15 mouse cellular contexts compared by ENCODE assay signal in genomic region chr10:88296991-88297390, GRCm38 (mm10).
A peak's percentile ranks its signal among the peaks of the same experiment; 100 is the strongest.
DNase-seq lines count a peak whose midpoint lies in the region; ATAC-seq and TF ChIP-seq lines count a peak whose summit lies in the region.
"Had no signal": no experiment of that assay in that cellular context is flagged by ENCODE, and none has a peak within 500 bp of the region (broad histone marks: within the 10 kb centered on the region; RNA-seq: fewer than 3 reads in every experiment).

No protein-coding gene starts in this region.

- intact Hi-C loops in gastrocnemius, postnatal 36 days (cut with DNase I) = no loop called here
- intact Hi-C loops in left cerebral cortex, adult 2 months (cut with DNase I) = no loop called here

- 67% methylated on average over 10 of the region's 10 CpGs for WGBS in heart, embryonic 11.5 days (ENCODE audit: insufficient replicate concordance)
- WGBS in embryonic facial prominence, embryonic 10.5 days = 60% methylated on average over 10 of the region's 10 CpGs
- WGBS in lung, postnatal 0 days = 36% methylated on average over 10 of the region's 10 CpGs

- H3K9ac ChIP-seq in heart, embryonic 11.5 days (ENCODE audit: low read depth, low read length) = no peak overlapping the region
- H3K9ac ChIP-seq in lung, postnatal 0 days (replicated peaks; ENCODE audit: low read depth) = no peak overlapping the region
- H3K9ac ChIP-seq: liver, embryonic 12.5 days; midbrain, embryonic 12.5 days; neural tube, embryonic 12.5 days had no signal

- peak; percentile 96 for DNase-seq in heart, adult 11 months
- DNase-seq in embryonic facial prominence, embryonic 10.5 days (ENCODE audit: low spot score) = peak; percentile 39
- peak; percentile 30 to 57 for DNase-seq in gastrocnemius, postnatal 36 days
- DNase-seq in lung, postnatal 0 days (ENCODE audit: low spot score) = peak; percentile 62
- DNase-seq in cerebellum, postnatal 4 days (ENCODE audit: low spot score in 2 of 2) = no peak
- no peak for DNase-seq in left cerebral cortex, adult 2 months (ENCODE audit: extremely low spot score in 1 of 2, low spot score in 2 of 2)
- no peak for DNase-seq in retina, embryonic 14.5 days (ENCODE audit: low spot score)
- DNase-seq: kidney, adult 2 months; layer of hippocampus, adult 9-11 months had no signal

- ATAC-seq in heart, embryonic 11.5 days (replicated peaks; ENCODE audit: insufficient number of reproducible peaks, low FRiP score, low TSS enrichment) = no peak
- peak; percentile 79 for ATAC-seq in lung, postnatal 0 days
- ATAC-seq: liver, embryonic 12.5 days had no signal

- no peak overlapping the region for H3K4me2 ChIP-seq in heart, embryonic 11.5 days
- H3K4me2 ChIP-seq in lung, postnatal 0 days (replicated peaks; ENCODE audit: low read depth, low read length) = 0 out of 2 replicates have a peak overlapping the region, but pooled peaks have one; percentile 17
- H3K4me2 ChIP-seq: liver, embryonic 12.5 days; midbrain, embryonic 12.5 days; neural tube, embryonic 12.5 days had no signal

- H3K9me3 ChIP-seq in heart, embryonic 11.5 days (replicated peaks; ENCODE audit: control insufficient read depth, low read length) = no peaks in the 10 kb centered on the region
- H3K9me3 ChIP-seq in embryonic facial prominence, embryonic 10.5 days = no peaks in the 10 kb centered on the region
- H3K9me3 ChIP-seq in lung, postnatal 0 days (ENCODE audit: low read length) = peaks cover 5% of the 10 kb centered on the region; the same call in 1 of the 2 replicates
- H3K9me3 ChIP-seq: G1E; liver, embryonic 12.5 days; neural tube, embryonic 12.5 days had no signal

- no peaks in the 10 kb centered on the region for H3K27me3 ChIP-seq in heart, embryonic 11.5 days (ENCODE audit: control insufficient read depth, insufficient read depth, low read length)
- H3K27me3 ChIP-seq in embryonic facial prominence, embryonic 10.5 days (replicated peaks; ENCODE audit: low read depth, poor library complexity, severe bottlenecking) = no peaks in the 10 kb centered on the region
- H3K27me3 ChIP-seq in lung, postnatal 0 days (replicated peaks; ENCODE audit: insufficient read depth, low read length) = no peaks in the 10 kb centered on the region
- H3K27me3 ChIP-seq: liver, embryonic 12.5 days; midbrain, embryonic 12.5 days; neural tube, embryonic 12.5 days had no signal

- H3K36me3 ChIP-seq in heart, embryonic 11.5 days (ENCODE audit: control insufficient read depth, insufficient read depth, low read length) = no peaks in the 10 kb centered on the region
- H3K36me3 ChIP-seq in embryonic facial prominence, embryonic 10.5 days (replicated peaks) = no peaks in the 10 kb centered on the region
- H3K36me3 ChIP-seq in lung, postnatal 0 days (ENCODE audit: insufficient read depth, low read length) = no peaks in the 10 kb centered on the region
- H3K36me3 ChIP-seq: G1E; hindbrain, embryonic 10.5 days; liver, embryonic 12.5 days; midbrain, embryonic 12.5 days; neural tube, embryonic 12.5 days had no signal

- no peak for TF ChIP-seq EP300 in lung, postnatal 0 days (IDR thresholded peaks at IDR 0.05)

- no peaks in the 10 kb centered on the region for H3K4me1 ChIP-seq in heart, embryonic 11.5 days (ENCODE audit: control insufficient read depth, insufficient read depth, low read length)
- H3K4me1 ChIP-seq in embryonic facial prominence, embryonic 10.5 days = peaks cover 8% of the 10 kb centered on the region
- no peaks in the 10 kb centered on the region for H3K4me1 ChIP-seq in lung, postnatal 0 days (ENCODE audit: insufficient read depth, low read depth, low read length)
- H3K4me1 ChIP-seq: hindbrain, embryonic 10.5 days; liver, embryonic 12.5 days; midbrain, embryonic 12.5 days; neural tube, embryonic 12.5 days had no signal

- no peak for TF ChIP-seq CTCF in lung, postnatal 0 days (IDR thresholded peaks at IDR 0.05)
- no peak for TF ChIP-seq CTCF in left cerebral cortex, adult 2 months (IDR thresholded peaks at IDR 0.05)

- H3K27ac ChIP-seq in heart, embryonic 11.5 days (ENCODE audit: low read depth, low read length) = no peak overlapping the region
- H3K27ac ChIP-seq in embryonic facial prominence, embryonic 10.5 days (replicated peaks) = 0 out of 2 replicates have a peak overlapping the region, but pooled peaks have one; percentile 6
- H3K27ac ChIP-seq in lung, postnatal 0 days (ENCODE audit: low read length) = 0 out of 2 replicates have a peak overlapping the region, but pooled peaks have one; percentile 6
- H3K27ac ChIP-seq in left cerebral cortex, adult 2 months = no peak overlapping the region
- H3K27ac ChIP-seq: hindbrain, embryonic 10.5 days; liver, embryonic 12.5 days; midbrain, embryonic 12.5 days; neural tube, embryonic 12.5 days had no signal

- H3K4me3 ChIP-seq in heart, embryonic 11.5 days (ENCODE audit: low read depth, low read length) = no peak overlapping the region
- no peak overlapping the region for H3K4me3 ChIP-seq in embryonic facial prominence, embryonic 10.5 days
- H3K4me3 ChIP-seq in lung, postnatal 0 days (ENCODE audit: low read depth, low read length) = no peak overlapping the region
- no peak overlapping the region for H3K4me3 ChIP-seq in left cerebral cortex, adult 2 months
- H3K4me3 ChIP-seq: hindbrain, embryonic 10.5 days; liver, embryonic 12.5 days; midbrain, embryonic 12.5 days; neural tube, embryonic 12.5 days had no signal

Comparison
In these comparisons a context has a peak if more than half of its experiments do, and no peak if none do; other contexts are left out.
1. DNase-seq: peak in heart, adult 11 months (single experiment), embryonic facial prominence, embryonic 10.5 days (single experiment), gastrocnemius, postnatal 36 days (2 of 2) and lung, postnatal 0 days (single experiment); none in cerebellum, postnatal 4 days (0 of 2), left cerebral cortex, adult 2 months (0 of 2) and retina, embryonic 14.5 days (single experiment).
2. H3K27ac ChIP-seq: peak in embryonic facial prominence, embryonic 10.5 days (single experiment) and lung, postnatal 0 days (single experiment); none in heart, embryonic 11.5 days (single experiment) and left cerebral cortex, adult 2 months (single experiment).